Mouse (Mus musculus): ENCODE results near the gene Ppp3ca. TPM values are rescaled to one million over a fixed set of nuclear protein-coding genes. Genes with fewer than 3 reads are reported as not detected.

The Ppp3ca gene
- total and polyA plus RNA-seq, 3 experiments, result 17.4 to 40.6 (median 32.0) TPM

- Histone ChIP-seq H3K9ac (ENCODE audit: control insufficient read depth, low read depth, low read length, poor library complexity, severe bottlenecking) (no peak overlapping the region), H3K27ac (ENCODE audit: control insufficient read depth, low read depth, low read length) (no peak overlapping the region), H3K9me3 (replicated peaks; ENCODE audit: insufficient read depth, low read length) (no peaks in the 10 kb centered on the region), H3K79me2 (ENCODE audit: control insufficient read depth, insufficient read depth, low read length, poor library complexity) (no peaks in the 10 kb centered on the region), H3K27me3 (ENCODE audit: control insufficient read depth in 1 of 2, insufficient read depth in 2 of 2, low read length in 2 of 2) (no peaks in the 10 kb centered on the region), H3K36me3 (ENCODE audit: control insufficient read depth in 1 of 2, insufficient read depth in 2 of 2, low read length in 2 of 2) (no peaks in the 10 kb centered on the region; a peak in 2 of 4 replicates), H3K4me1 (ENCODE audit: control insufficient read depth in 1 of 2, insufficient read depth in 2 of 2, low read length in 2 of 2) (no peaks in the 10 kb centered on the region), H3K4me3 (ENCODE audit: control insufficient read depth in 1 of 2, insufficient read depth in 1 of 2, low read depth in 2 of 2, low read length in 2 of 2) (no peak overlapping the region)
- TF ChIP-seq TCF12 (IDR thresholded peaks at IDR 0.05; ENCODE audit: low read depth, low read length) (no peak), CTCF (IDR thresholded peaks at IDR 0.05 in 2 of 3, conservative IDR thresholded peaks at IDR 0.05 in 1 of 3; ENCODE audit: control insufficient read depth in 1 of 3, insufficient read depth in 1 of 3, low read depth in 2 of 3, low read length in 3 of 3, poor library complexity in 1 of 3, severe bottlenecking in 1 of 3) (no peak), RCOR1 (IDR thresholded peaks at IDR 0.05; ENCODE audit: low read depth, low read length) (no peak), MYC (IDR thresholded peaks at IDR 0.05; ENCODE audit: low read depth, low read length) (no peak), ZMIZ1 (IDR thresholded peaks at IDR 0.05; ENCODE audit: low read depth, low read length) (no peak), POLR2AphosphoS5 (IDR thresholded peaks at IDR 0.05; ENCODE audit: borderline replicate concordance, low read depth, low read length) (no peak), ZNF384 (IDR thresholded peaks at IDR 0.05; ENCODE audit: low read depth, low read length) (no peak), GABPA (IDR thresholded peaks at IDR 0.05; ENCODE audit: low read depth, low read length) (no peak), RAD21 (IDR thresholded peaks at IDR 0.05; ENCODE audit: low read depth, low read length) (no peak), ETS1 (IDR thresholded peaks at IDR 0.05; ENCODE audit: low read depth, low read length) (no peak), NRF1 (IDR thresholded peaks at IDR 0.05; ENCODE audit: insufficient read depth, low read depth, low read length, poor library complexity, severe bottlenecking) (no peak), KAT2A (conservative IDR thresholded peaks at IDR 0.05; ENCODE audit: low read depth, low read length) (no peak), POLR2A (IDR thresholded peaks at IDR 0.05; ENCODE audit: control insufficient read depth in 1 of 2, insufficient read depth in 1 of 2, low read depth in 1 of 2, low read length in 2 of 2, poor library complexity in 1 of 2) (no peak)
- DNase-seq (ENCODE audit: low read depth, low spot score), result no peak
Measured at GRCm38 (mm10) chr3:136892140-136892539, 222.2 kb downstream of the Ppp3ca start.

GRCm38 (mm10) chr3:136893596-136894402 is 223.9 kb downstream of the Ppp3ca start:
- no peaks in the 10 kb centered on the region for H3K79me2 ChIP-seq (ENCODE audit: control insufficient read depth, insufficient read depth, low read length, poor library complexity)
- H3K4me1 ChIP-seq (ENCODE audit: control insufficient read depth in 1 of 2, insufficient read depth in 2 of 2, low read length in 2 of 2), result no peaks in the 10 kb centered on the region
- no peak overlapping the region for H3K9ac ChIP-seq (ENCODE audit: control insufficient read depth, low read depth, low read length, poor library complexity, severe bottlenecking)
- H3K9me3 ChIP-seq (replicated peaks; ENCODE audit: insufficient read depth, low read length), result no peaks in the 10 kb centered on the region
- H3K36me3 ChIP-seq (ENCODE audit: control insufficient read depth in 1 of 2, insufficient read depth in 2 of 2, low read length in 2 of 2), result no peaks in the 10 kb centered on the region; a peak in 2 of 4 replicates
- no peak overlapping the region for H3K27ac ChIP-seq (ENCODE audit: control insufficient read depth, low read depth, low read length)
- no peaks in the 10 kb centered on the region for H3K27me3 ChIP-seq (ENCODE audit: control insufficient read depth in 1 of 2, insufficient read depth in 2 of 2, low read length in 2 of 2)
- TF ChIP-seq ZC3H11A (IDR thresholded peaks at IDR 0.05; ENCODE audit: low read depth, low read length) (no peak), CHD1 (IDR thresholded peaks at IDR 0.05; ENCODE audit: low read depth, low read length) (no peak), BHLHE40 (IDR thresholded peaks at IDR 0.05; ENCODE audit: borderline replicate concordance, low read depth, low read length) (no peak), KAT2A (conservative IDR thresholded peaks at IDR 0.05; ENCODE audit: low read depth, low read length) (no peak), HCFC1 (IDR thresholded peaks at IDR 0.05; ENCODE audit: low read depth, low read length) (no peak), MAZ (IDR thresholded peaks at IDR 0.05; ENCODE audit: low read depth, low read length) (no peak), CHD2 (IDR thresholded peaks at IDR 0.05; ENCODE audit: low read length) (no peak), MAFK (IDR thresholded peaks at IDR 0.05; ENCODE audit: borderline replicate concordance, low read depth, low read length) (no peak), POLR2AphosphoS2 (IDR thresholded peaks at IDR 0.05; ENCODE audit: low read length) (no peak), SIN3A (IDR thresholded peaks at IDR 0.05; ENCODE audit: low read length) (no peak), POLR2A (IDR thresholded peaks at IDR 0.05; ENCODE audit: control insufficient read depth in 1 of 2, insufficient read depth in 1 of 2, low read depth in 1 of 2, low read length in 2 of 2, poor library complexity in 1 of 2) (no peak), MYC (IDR thresholded peaks at IDR 0.05; ENCODE audit: low read depth, low read length) (no peak), MAX (IDR thresholded peaks at IDR 0.05; ENCODE audit: low read length) (no peak), JUND (IDR thresholded peaks at IDR 0.05; ENCODE audit: low read depth, low read length) (no peak), UBTF (IDR thresholded peaks at IDR 0.05; ENCODE audit: borderline replicate concordance, insufficient read depth, low read depth, low read length) (no peak), ELF1 (IDR thresholded peaks at IDR 0.05; ENCODE audit: low read depth, low read length) (no peak), POLR2AphosphoS5 (IDR thresholded peaks at IDR 0.05; ENCODE audit: borderline replicate concordance, low read depth, low read length) (no peak), MEF2A (IDR thresholded peaks at IDR 0.05; ENCODE audit: extremely low read depth, insufficient replicate concordance, low read depth, low read length, poor library complexity, severe bottlenecking) (no peak), ZNF384 (IDR thresholded peaks at IDR 0.05; ENCODE audit: low read depth, low read length) (no peak)
- DNase-seq (ENCODE audit: low read depth, low spot score), result no peak
- no peak overlapping the region for H3K4me3 ChIP-seq (ENCODE audit: control insufficient read depth in 1 of 2, insufficient read depth in 1 of 2, low read depth in 2 of 2, low read length in 2 of 2)

All from MEL (cell line).